Mouse (Mus musculus) bone marrow, adult 2 months (tissue): ENCODE data around the gene Sdr39u1. TPM values are rescaled to one million over a fixed set of nuclear protein-coding genes. Genes with fewer than 3 reads are reported as not detected.

Source experiments
- H3K27ac ChIP-seq: fragments of 200-500 bp; 2 replicates; pipeline ENCODE4 v1.5.1; 2012; ENCODE audit warnings: low read depth, mild to moderate bottlenecking, control low read depth, inconsistent platforms, low read length; ENCODE audit not compliant: control insufficient read depth, poor library complexity, insufficient read depth
- H3K4me1 ChIP-seq: fragments of 200-500 bp; 2 replicates; pipeline ENCODE4 v1.6.1; 2011; ENCODE audit warnings: low read length; ENCODE audit not compliant: control insufficient read depth, insufficient read depth
- H3K4me3 ChIP-seq: fragments of 200-500 bp; replicated peaks from 2 replicates; pipeline ENCODE3; 2011; ENCODE audit warnings: mild to moderate bottlenecking, low read depth, low read length, control low read depth; ENCODE audit not compliant: control insufficient read depth
- CTCF ChIP-seq: fragments of 200-500 bp; IDR thresholded peaks from 2 replicates; pipeline ENCODE4 v1.5.1; 2011; ENCODE audit warnings: low read length, control low read depth; ENCODE audit not compliant: control insufficient read depth, insufficient read depth
- POLR2A ChIP-seq: fragments of 200-500 bp; IDR thresholded peaks from 2 replicates; pipeline ENCODE4 v1.6.1; 2011; ENCODE audit warnings: low read depth, mild to moderate bottlenecking, control low read depth, low read length, borderline replicate concordance; ENCODE audit not compliant: control insufficient read depth
- WGBS: fragments of 180-500 bp; shearing (Covaris S2); methylation state at CpG from one replicate; pipeline ENCODE4 v1.1.7; 2018; 5-methylcytosine and 5-hydroxymethylcytosine counted together
- polyA plus RNA-seq: library from polyadenylated mRNA; stranded (reverse); fragments of >200 nt; gene quantifications from 2 replicates; pipeline ENCODE4 v1.2.4, GENCODE M21; 2011; ENCODE audit warnings: low replicate concordance; ENCODE audit not compliant: missing spikeins, insufficient read depth, insufficient read length

Sdr39u1 gene
- polyA plus RNA-seq, 1 experiment = 3.0 TPM

DNA sequence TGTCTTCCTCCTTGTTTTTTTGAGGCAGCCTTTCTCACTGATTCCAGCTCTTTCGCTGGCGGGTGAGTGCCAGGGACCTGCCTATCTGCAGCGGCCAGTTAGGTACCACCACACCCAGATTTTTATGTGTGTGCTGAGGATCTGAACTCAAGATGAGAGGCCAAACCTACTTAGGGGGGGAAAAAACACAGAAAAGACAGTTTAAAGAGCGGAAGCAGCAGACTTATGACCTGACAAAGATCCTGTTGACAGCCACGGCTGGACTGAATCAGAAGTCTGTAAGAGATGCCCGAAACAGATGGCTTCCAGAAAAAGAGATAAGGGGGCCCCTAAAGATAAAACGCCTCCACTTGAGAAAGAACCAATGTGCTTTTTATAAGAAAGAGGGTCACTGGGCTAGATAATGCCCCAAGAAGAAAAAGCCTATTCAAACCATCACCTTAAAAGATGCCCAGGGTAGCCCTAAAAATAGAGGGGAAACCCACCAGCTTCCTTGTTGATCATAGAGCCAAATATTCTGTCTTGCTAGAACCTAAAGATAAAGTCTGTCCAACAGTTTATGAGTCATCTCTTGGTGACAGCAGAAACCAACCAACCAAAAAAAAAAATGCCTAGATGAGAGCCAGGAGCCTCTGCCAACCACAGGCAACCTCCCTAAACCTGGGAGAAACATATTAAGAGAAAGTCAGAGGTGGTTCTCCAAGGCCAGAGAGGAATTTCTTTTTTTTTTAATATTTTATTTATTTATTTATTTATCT lies 22.6 kb upstream of the Sdr39u1 start:
- Histone ChIP-seq H3K27ac (no peak overlapping the region), H3K4me3 (no peak overlapping the region), H3K4me1 (peaks cover 3% of the 10 kb centered on the region; the same call in 1 of the 2 replicates)
- 43% methylated on average over 7 of the region's 7 CpGs for WGBS
- TF ChIP-seq CTCF (no peak), POLR2A (no peak)

DNA sequence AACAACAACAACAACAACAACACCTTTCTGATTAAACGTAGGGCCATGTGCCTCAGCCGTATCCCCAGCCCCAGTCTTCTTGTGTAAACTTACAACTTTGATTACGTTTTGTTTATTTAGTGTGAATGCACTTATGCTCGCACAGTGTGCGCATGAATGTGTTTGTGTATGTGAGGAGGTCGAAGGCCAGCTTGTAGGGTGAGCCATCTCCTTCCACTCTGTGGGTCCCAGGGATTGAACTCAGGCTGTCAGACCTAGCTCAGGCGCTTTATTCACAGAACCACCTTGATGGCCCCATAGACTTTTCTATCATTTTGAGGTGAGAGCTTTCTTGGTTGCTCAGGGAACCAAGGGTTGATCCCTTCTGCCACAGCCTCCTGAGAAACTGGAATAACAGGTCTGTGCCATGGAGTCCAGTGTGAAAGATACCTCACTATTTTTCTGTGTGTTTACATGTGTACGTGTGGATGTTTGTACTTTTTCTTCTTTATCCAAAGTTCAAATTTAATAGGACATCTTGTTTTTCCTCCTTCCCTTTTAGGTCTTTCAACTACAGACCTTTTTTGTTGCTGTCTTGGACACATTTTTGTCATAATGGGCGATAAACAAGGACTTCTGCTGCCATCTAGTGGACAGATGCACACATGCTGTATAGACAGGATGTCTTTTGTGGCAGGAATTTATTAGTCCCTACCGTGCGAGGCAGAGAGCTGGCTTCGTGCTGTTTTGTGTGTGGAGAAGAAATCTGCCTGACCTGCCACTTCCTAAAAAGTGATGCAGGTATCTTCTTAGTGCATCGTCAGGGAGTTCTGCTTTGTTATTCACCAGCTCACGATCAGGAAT lies 18.4 kb upstream of the Sdr39u1 start:
- Histone ChIP-seq H3K27ac (no peak overlapping the region), H3K4me1 (no peaks in the 10 kb centered on the region), H3K4me3 (no peak overlapping the region)
- TF ChIP-seq POLR2A (no peak), CTCF (peak; percentile 57)
- 43% methylated on average over 14 of the region's 14 CpGs for WGBS

DNA sequence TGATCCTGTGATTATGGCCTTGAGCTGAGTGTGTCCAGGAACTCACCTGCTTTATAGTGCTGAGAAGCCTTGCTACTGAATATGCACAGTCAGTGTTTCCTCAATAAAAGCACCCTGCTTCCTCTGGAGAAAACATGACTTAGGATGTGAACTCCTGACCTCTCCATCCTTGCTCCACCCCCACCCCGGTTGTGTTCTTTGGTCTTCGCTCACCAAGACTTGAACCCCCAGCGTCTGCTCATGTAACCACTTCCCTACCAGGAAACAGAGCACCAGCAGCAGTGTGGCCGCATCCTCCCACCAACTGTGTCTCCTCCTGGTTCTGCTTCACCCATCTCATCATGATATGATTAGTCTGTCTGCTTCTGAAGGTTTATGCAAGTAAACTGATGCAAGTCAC lies 13.3 kb upstream of the Sdr39u1 start:
- no peak overlapping the region for H3K27ac ChIP-seq
- no peaks in the 10 kb centered on the region for H3K4me1 ChIP-seq
- H3K4me3 ChIP-seq = no peak overlapping the region
- WGBS = 9% methylated on average over 4 of the region's 4 CpGs
- no peak for TF ChIP-seq CTCF
- no peak for TF ChIP-seq POLR2A

DNA sequence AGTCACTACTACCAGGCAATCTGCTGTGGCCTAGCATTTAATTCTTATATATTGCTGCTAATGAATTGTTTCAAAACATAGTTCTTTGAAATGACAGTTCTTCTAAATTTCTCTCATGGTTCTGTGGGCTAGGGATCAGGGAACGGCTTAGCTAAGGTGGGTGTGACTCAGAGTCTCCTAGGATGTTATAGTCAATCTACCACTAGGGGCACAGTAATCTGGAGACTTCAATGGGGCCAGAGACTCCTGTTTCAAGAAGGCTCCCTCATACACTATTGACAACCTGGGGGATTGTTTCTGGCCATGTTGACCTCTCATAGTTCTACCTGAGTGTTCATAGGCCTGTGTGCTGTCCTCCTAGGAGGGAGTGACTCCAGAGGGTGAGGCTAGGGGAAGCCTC lies 5.4 kb upstream of the Sdr39u1 start:
- TF ChIP-seq CTCF (no peak), POLR2A (no peak)
- Histone ChIP-seq H3K4me1 (peaks cover 1% of the 10 kb centered on the region), H3K27ac (no peak overlapping the region), H3K4me3 (no peak overlapping the region)
- WGBS = 4% methylated on average over 1 of the region's 1 CpGs

DNA sequence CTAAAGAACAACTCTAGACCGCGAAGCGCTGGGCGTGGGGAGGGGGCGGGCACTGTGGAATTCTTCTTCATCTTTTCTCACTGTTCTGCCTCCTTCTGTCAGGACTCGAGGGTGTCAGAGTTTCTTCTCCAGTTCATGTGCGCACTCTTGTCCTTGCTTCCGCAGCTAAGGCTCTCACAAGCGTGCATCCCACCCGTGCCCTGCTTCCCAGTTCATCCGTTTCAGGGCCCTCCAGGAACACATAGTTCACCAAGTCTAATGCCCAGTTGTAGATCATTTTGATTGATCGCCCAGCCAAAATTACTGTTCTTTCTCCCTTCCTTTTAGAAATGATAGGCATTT lies 292 bp upstream of the Sdr39u1 start:
- Histone ChIP-seq H3K4me3 (peak overlapping the region; percentile 68), H3K4me1 (no peaks in the 10 kb centered on the region; the same call in 1 of the 2 replicates), H3K27ac (0 out of 2 replicates have a peak overlapping the region, but pooled peaks have one; percentile 3)
- WGBS = 5% methylated on average over 12 of the region's 12 CpGs
- TF ChIP-seq POLR2A = no peak

DNA sequence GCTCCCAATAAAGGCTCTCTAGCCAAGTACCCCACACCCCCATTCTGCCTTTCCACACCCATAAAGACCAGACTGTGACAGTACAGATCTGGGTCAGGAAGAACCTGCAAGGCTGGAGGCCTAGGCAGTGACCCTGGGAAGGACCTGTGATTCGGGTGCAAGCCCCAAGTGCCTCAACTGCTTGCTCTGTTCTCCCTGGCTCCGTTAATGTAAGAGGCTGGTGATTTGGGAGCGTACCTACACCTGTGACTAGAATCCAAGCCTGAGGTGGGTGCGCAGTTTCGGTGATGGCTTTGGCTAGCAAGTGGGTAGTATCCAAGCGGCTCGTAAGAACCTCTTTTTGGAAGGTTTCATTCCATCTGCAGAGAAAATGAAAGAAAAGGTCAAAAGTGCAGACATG lies 1.1 kb downstream of the Sdr39u1 start:
- Histone ChIP-seq H3K4me1 (no peaks in the 10 kb centered on the region; the same call in 1 of the 2 replicates), H3K27ac (no peak overlapping the region), H3K4me3 (no peak overlapping the region)
- 91% methylated on average over 7 of the region's 7 CpGs for WGBS
- TF ChIP-seq CTCF (no peak), POLR2A (no peak)

DNA sequence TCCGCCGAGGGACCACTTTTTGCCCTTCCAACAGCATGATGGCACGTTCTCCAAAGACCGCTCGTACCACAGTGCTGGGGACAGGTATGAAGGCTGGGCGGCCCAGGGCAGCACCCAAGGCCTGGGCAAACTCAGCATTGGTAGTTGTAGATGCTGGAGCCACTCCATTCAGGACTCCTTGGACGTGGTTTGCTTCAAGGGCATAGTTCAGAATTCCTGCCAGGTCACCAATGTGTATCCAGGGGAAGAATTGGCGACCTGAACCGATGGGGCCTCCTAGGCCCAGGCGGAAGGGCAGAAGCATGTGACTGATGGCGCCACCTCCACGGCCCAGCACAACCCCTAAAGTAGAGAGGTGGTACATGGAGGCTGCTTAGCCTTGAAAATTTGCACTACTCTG lies 2.4 kb downstream of the Sdr39u1 start:
- WGBS = 91% methylated on average over 12 of the region's 12 CpGs
- H3K4me1 ChIP-seq = no peaks in the 10 kb centered on the region; the same call in 1 of the 2 replicates
- H3K27ac ChIP-seq = no peak overlapping the region
- TF ChIP-seq POLR2A = no peak
- no peak for TF ChIP-seq CTCF
- no peak overlapping the region for H3K4me3 ChIP-seq

DNA sequence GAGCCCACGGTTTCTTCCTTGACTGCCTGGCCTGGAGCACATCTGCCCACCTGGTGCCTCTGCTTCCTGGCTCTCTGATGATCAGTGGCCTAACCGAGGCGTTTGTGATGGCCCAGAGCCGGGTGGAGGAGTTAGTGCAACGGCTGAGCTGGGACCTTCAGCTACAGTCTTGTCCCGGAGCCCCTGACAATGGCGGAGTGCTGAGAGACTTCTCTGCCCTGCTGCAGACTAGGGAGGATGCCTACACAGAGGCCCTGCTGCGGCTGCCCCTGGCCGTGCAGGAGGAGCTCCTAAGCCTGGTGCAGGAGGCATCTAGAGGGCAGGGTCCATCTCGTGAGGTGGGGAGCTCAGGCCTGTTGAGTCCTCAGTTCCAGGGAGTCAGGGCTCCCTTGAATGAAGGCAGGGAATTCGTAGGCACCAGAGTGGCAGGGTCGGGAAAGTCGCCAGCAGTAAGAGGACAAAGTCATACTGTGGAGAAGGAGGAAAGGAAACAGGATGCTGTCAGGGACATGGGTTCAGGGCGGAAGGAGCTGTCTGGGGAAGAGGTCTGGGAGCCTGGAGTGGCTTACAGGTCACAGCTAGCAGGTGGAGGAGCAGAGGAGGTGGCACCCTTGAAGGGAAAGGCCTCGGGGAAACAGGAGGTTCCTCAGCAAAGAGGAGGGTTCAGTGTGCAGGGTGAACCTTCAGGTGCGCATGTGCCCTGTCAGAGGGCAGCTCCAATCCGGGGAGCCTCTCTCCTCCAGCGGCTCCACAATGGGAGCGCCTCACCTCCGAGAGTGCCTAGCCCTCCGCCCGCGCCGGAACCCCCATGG lies 13.3 kb downstream of the Sdr39u1 start:
- TF ChIP-seq CTCF (no peak), POLR2A (no peak)
- Histone ChIP-seq H3K4me1 (peaks cover 3% of the 10 kb centered on the region), H3K4me3 (no peak overlapping the region), H3K27ac (no peak overlapping the region)
- 80% methylated on average over 24 of the region's 24 CpGs for WGBS
